Mouse (Mus musculus): ENCODE measurements around the gene Nfkbia.

DNA sequence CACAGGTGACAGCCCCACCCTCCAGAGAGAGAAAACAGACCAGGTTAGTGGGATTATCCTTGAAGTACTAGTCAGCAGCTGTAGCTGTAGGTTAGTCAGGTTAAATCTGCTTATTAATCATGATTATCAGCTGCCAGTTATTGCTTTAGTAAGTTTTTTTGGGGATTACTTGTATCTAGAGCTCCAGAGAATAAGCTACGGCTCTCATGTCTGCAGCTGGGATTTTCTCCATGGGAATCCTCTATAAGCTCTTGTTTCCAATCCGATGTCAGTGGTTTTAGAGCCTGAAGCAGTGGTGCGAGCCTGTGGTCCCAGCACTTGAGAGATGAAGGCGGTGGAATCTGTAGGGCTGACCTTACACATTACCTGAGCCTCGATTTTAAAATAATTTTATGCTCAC is 16.4 kb upstream of the Nfkbia start:
- no peak for TF ChIP-seq CTCF (IDR thresholded peaks at IDR 0.05; ENCODE audit: low read depth)
- TF ChIP-seq EP300 (IDR thresholded peaks at IDR 0.05; ENCODE audit: low read depth) = no peak
